Mouse (Mus musculus) gastrocnemius, postnatal 36 days (tissue): ENCODE results near the gene Kcnj2. TPM values are rescaled to one million over a fixed set of nuclear protein-coding genes. Genes with fewer than 3 reads are reported as not detected.

Source experiments
- DNase-seq, 2 experiments: peaks; one replicate each; pipeline ENCODE4 v3.0.0; 2022
- intact Hi-C: fragments of 180-260 bp; cut with DNase I; formaldehyde crosslinking; loops from one replicate; pipeline ENCODE4 v1.15.1; 2025
- long read RNA-seq, 2 experiments: library from polyadenylated mRNA; stranded (forward); transcript quantifications; one replicate each; pipeline ENCODE4 v2.0.0; 2021
- total RNA-seq, 2 experiments: library from RNA; stranded (reverse); gene quantifications; 2 replicates each; pipeline ENCODE4 v1.2.3; 2021

The Kcnj2 gene
- 10 to 100 TPM; 29.8 to 46.5 TPM for total RNA-seq
- long read RNA-seq, experiment 1, partial matches to known transcripts = 0 of 7 reads
- long read RNA-seq, experiment 1, other reads (novel, unspliced or antisense) = 7 of 7 reads
- long read RNA-seq, experiment 2, full-length matches to known transcripts = 1 of 9 reads
- long read RNA-seq, experiment 2, partial matches to known transcripts = 0 of 9 reads
- long read RNA-seq, experiment 2, other reads (novel, unspliced or antisense) = 8 of 9 reads

- DNase-seq = peak; percentile 91 to 92
- intact Hi-C loops = loop anchor here (10.0 kb wide), 2 partner anchors 379 to 459 kb away; no protein-coding TSS in a partner anchor
These were observed at the start of gene Kcnj2 for GRCm38 (mm10) chr11:111065635-111066298. Gene Kcnj2 (plus strand): TSS chr11:111066164.

DNA sequence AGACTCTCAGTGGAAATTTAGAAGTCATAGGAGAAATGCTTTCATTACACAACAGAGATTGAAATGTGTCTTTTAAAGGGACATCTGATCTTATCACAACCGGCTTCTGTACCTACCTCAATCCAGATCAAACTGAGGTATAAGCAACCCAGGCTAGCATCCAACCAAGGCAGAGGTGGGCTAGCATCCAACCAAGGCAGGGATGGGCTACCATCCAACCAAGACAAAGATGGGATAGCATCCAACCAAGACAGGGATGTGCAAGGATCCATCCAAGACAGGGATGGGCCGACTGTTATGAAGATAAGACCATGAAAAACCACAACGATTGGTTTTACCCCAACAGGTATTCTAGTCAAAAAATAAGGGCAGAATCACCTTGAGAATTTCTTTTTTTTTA lies 49.8 kb upstream of the Kcnj2 start:
- intact Hi-C loops = no loop called here

GRCm38 (mm10) chr11:111020211-111020610 lies 45.8 kb upstream of the Kcnj2 start:
- no peak for DNase-seq
- intact Hi-C loops = no loop called here

More for the DNA sequence above, 49.8 kb upstream of the Kcnj2 start:
- no peak for DNase-seq

- intact Hi-C loops = no loop called here
- no peak for DNase-seq
These were observed 43.2 kb upstream of the Kcnj2 start for GRCm38 (mm10) chr11:111022681-111023281.

- intact Hi-C loops = loop anchor here (2.0 to 5.0 kb wide), 2 partner anchors 469 to 505 kb away; no protein-coding TSS in a partner anchor
- no peak for DNase-seq
These were observed 23.8 kb upstream of the Kcnj2 start for GRCm38 (mm10) chr11:111042175-111042574.

- intact Hi-C loops = loop anchor here (2.0 to 5.0 kb wide), 2 partner anchors 470 to 506 kb away; no protein-coding TSS in a partner anchor
- no peak for DNase-seq
These were observed 22.7 kb upstream of the Kcnj2 start for GRCm38 (mm10) chr11:111043298-111043697.

GRCm38 (mm10) chr11:111054252-111054651 lies 11.7 kb upstream of the Kcnj2 start:
- DNase-seq = no peak
- intact Hi-C loops = no loop called here

DNA sequence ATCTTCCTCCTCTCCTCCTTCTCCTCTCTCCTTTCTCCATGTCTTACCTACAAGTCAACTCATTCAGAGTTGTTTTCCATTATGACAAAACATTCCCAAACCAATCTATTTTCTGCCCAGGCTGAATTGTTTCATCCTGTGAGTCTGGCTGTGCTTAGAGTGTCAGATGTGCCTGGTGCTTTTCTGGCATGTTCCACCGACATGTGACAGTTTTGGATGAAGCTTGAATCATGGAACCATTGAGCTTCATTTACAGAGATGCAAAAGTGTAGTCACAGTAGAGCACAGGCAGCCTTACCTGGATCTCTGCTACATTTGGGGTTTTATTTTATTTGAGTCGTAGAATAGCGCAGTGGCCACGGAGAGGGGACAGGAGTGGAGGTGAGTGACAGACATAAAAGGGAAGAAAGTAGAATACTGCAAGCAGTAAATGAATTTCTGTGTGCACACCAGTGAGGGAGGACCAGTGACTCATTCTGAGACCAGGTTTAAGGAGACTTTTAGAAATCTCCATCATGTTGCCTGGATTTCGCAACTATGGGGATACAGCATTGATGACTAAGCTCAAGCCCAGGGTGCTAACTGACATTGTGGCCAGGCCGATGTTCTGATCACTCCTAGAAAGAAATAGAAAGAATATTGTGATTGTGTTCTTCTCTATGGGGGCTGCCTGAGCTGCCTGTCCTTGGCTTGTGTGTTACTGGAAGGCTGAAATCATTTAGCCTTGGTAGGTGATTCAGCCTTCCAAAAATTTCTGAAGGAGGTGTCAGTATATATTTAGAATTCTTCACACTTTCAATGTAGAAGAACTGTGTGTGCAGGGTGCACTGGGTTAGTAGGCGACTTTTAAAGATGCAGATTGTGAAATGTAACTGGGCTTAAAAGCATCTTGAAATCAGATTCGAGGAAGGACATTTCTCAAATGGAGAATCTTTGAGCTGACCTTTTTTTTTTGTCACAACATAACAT lies 10.8 kb upstream of the Kcnj2 start:
- no peak for DNase-seq
- intact Hi-C loops = no loop called here

DNA sequence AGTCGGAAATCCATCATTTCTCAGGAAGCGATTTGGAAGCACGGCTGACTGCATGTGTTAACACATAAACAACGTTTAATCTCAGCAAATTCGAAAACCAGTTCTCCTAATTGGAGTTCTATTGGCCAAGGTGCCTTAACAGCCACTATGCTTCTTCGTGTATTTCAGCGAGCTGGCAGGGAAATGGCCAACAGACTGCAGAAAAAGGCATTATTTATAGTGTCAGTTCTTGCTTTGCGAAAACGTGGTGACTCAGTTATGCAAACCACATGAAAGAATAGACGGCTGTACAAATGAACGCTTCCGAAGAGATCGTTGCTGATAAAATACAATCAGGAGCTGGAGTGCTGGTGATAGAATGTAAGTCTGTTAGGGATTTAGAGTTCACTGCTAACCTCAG lies 9.9 kb upstream of the Kcnj2 start:
- intact Hi-C loops = no loop called here
- DNase-seq = no peak

DNA sequence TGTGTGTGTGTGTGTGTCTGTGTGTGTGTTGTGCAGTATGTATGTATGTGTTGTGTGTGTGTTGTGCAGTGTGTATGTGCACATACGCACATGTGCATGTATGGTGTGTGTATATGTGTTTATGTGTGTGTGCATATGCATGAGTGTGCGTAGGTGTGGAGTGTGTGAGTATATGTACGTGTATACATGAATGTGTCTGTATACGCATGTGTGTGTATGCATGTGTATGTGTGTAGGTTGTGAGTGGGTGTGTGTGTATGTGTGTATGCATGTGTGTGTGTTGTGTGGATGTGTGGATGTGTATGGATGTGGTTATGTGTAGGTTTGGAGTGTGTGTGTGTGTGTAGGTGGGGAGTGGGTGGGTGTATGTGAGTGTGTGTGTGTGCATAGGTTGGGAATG lies 8.5 kb upstream of the Kcnj2 start:
- intact Hi-C loops = no loop called here
- DNase-seq = no peak

DNA sequence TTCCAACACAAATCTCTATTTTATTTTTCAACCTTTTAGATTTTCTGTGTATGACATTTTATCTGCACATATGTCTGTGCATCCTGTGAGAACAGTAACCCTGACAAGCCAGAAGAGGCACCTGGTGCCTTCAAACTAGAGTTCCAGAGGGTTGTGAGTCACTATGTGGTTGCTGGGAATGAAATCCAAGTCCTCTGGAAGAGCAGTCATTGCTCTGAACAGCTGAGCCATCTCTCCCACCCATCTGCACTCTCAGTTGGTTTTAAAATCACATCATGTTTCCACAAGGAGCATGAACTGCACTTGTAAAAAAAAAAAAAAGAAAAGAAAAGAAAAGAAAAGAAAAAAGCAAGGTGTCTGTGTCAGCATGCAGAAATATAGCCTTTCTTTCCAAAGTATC lies 6.5 kb upstream of the Kcnj2 start:
- intact Hi-C loops = no loop called here

GRCm38 (mm10) chr11:111060216-111060615 lies 5.7 kb upstream of the Kcnj2 start:
- intact Hi-C loops = loop anchor here (5.0 to 10.0 kb wide), 3 partner anchors 385 to 528 kb away; no protein-coding TSS in a partner anchor
- no peak for DNase-seq

More for the DNA sequence above, 6.5 kb upstream of the Kcnj2 start:
- DNase-seq = no peak

GRCm38 (mm10) chr11:111064751-111065527 lies 1.0 kb upstream of the Kcnj2 start:
- DNase-seq = peak; percentile 19 to 23
- intact Hi-C loops = loop anchor here (5.0 to 10.0 kb wide), 3 partner anchors 380 to 533 kb away; no protein-coding TSS in a partner anchor

- no peak for DNase-seq
- intact Hi-C loops = loop anchor here (10.0 kb wide), 2 partner anchors 379 to 459 kb away; no protein-coding TSS in a partner anchor
These were observed 331 bp downstream of the Kcnj2 start for GRCm38 (mm10) chr11:111066299-111066691.

GRCm38 (mm10) chr11:111067787-111068186 lies 1.8 kb downstream of the Kcnj2 start:
- no peak for DNase-seq
- intact Hi-C loops = loop anchor here (10.0 kb wide), 2 partner anchors 377 to 457 kb away; no protein-coding TSS in a partner anchor

DNA sequence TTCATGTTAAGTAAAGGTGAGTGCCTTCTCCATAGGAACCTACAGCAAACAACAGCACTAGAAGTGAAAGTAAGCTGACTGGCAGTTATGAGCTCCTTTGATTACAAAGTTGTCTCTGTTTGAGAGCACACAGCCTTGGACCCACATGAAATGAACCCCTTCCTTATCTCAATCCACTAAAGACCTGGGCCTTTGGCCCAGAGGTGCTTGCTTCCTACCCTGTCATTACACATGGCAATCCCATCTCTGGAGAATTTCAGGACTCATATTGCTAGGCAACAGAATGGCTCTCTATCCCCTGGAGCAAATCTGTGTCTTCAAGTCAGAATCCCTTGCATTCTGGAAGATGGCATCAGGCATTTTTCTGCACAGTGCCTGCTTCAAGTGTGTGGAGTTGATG lies 4.5 kb downstream of the Kcnj2 start:
- intact Hi-C loops = loop anchor here (5.0 kb wide), 1 partner anchor 42 kb away; no protein-coding TSS in a partner anchor
- no peak for DNase-seq

DNA sequence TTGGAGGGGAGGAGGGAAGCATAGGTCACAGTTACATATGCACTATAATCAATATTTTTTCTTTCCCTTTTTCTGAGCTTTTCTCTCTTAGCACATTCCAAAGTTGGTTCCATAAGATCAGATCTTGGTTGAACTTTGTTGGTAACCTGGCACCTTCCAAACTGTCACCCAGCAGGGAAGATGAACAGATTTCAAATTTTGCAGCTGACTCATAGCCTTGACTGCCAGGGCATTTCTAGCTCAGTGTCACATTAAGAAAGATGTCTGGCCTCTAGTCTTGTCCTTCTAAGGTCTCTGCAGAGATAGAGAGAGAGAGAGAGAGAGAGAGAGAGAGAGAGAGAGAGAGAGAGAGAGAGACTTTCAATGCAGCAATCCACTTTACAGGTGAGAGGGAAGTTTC lies 8.2 kb downstream of the Kcnj2 start:
- DNase-seq = no peak
- intact Hi-C loops = loop anchor here (5.0 kb wide), 1 partner anchor 38 kb away; no protein-coding TSS in a partner anchor

- no peak for DNase-seq
- intact Hi-C loops = no loop called here
These were observed 12.1 kb downstream of the Kcnj2 start for GRCm38 (mm10) chr11:111078107-111078506.

GRCm38 (mm10) chr11:111083009-111083408 lies 17.0 kb downstream of the Kcnj2 start:
- intact Hi-C loops = no loop called here
- DNase-seq = no peak
